Mouse (Mus musculus): ENCODE data around the gene Ung. TPM values are rescaled to one million over a fixed set of nuclear protein-coding genes. Genes with fewer than 3 reads are reported as not detected.

The Ung gene
- total and polyA plus RNA-seq, 2 experiments from 2014 or later, result 15.0 to 26.5 TPM

DNA sequence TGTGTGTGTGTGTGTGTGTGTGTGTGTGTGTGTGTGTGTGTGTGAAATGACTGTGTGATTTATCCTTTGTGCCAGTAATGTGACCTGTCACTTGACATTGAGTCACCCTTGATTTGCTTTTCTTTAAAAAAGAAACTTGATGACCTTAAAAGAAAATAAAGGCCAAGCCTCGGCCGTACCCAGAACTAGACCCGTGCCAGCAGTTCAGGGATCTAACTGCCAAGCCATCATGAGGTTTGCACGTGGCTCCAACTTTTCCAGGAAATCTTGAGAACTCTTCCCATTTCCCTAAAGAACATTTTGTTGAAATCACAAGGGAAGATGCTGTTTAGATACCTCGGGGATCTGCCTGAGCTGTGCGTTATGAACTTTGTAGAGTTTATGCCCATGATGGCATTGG lies 31.2 kb downstream of the Ung start:
- H3K36me3 ChIP-seq (replicated peaks; ENCODE audit: control insufficient read depth, insufficient read depth, low read length), result peaks cover 10% of the 10 kb centered on the region; the same call in 1 of the 2 replicates
- WGBS, result 77% methylated on average over 6 of the region's 6 CpGs
- no peaks in the 10 kb centered on the region for H3K9me3 ChIP-seq (replicated peaks; ENCODE audit: control insufficient read depth, low read length)
- no peak overlapping the region for H3K27ac ChIP-seq (ENCODE audit: low read depth)
- no peak for DNase-seq (ENCODE audit: low spot score)
- no peak overlapping the region for H3K4me2 ChIP-seq (ENCODE audit: low read depth, low read length)
- H3K9ac ChIP-seq (replicated peaks; ENCODE audit: low read depth, low read length), result no peak overlapping the region
- ATAC-seq (ENCODE audit: insufficient read depth, low read depth), result no peak
- no peak overlapping the region for H3K4me3 ChIP-seq (ENCODE audit: low read depth, low read length)
- no peak for TF ChIP-seq CTCF (IDR thresholded peaks at IDR 0.05; ENCODE audit: low read depth)
- TF ChIP-seq EP300 (IDR thresholded peaks at IDR 0.05; ENCODE audit: low read depth), result no peak
- no peaks in the 10 kb centered on the region for H3K27me3 ChIP-seq (ENCODE audit: control insufficient read depth, insufficient read depth, low read length)
- H3K4me1 ChIP-seq (ENCODE audit: control insufficient read depth, insufficient read depth), result peaks cover 6% of the 10 kb centered on the region; the same call in 1 of the 2 replicates

DNA sequence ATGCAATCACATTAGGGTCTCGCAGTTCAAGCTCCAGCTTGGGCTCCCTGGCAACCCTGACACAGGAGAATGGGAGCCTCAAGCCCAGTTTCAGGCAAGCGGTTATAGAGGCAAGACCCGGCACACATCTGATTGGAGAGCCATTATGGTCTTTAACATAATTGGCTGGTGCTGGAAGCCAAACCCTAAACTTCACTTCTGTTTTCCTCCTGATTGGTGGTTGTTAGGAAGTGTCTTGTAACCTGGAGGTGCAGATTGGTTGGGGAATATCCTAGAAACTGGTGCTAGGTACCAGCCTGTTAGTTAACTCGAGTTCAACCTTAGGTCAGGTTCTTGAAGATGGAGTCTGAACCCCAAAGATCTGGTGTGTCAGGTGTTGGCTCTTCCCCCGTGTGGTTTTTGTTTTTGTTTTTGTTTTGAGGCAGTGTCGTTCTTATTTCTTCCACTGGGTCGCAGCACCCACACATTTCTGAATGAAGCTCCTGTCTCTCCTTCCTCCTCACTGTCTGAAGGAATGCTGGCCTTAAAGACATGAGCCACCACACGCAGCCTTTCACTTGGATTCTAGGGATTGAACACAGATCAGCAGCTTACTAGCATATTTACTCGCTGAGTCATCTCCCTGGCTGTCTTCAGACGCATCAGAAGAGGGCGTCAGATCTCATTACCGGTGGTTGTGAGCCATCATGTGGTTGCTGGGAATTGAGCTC lies 32.1 kb downstream of the Ung start:
- Histone ChIP-seq H3K9me3 (replicated peaks; ENCODE audit: control insufficient read depth, low read length) (no peaks in the 10 kb centered on the region), H3K4me3 (ENCODE audit: low read depth, low read length) (no peak overlapping the region), H3K4me2 (ENCODE audit: low read depth, low read length) (no peak overlapping the region), H3K27ac (ENCODE audit: low read depth) (no peak overlapping the region), H3K27me3 (ENCODE audit: control insufficient read depth, insufficient read depth, low read length) (no peaks in the 10 kb centered on the region), H3K36me3 (replicated peaks; ENCODE audit: control insufficient read depth, insufficient read depth, low read length) (peaks cover 14% of the 10 kb centered on the region), H3K9ac (replicated peaks; ENCODE audit: low read depth, low read length) (no peak overlapping the region), H3K4me1 (ENCODE audit: control insufficient read depth, insufficient read depth) (peaks cover 6% of the 10 kb centered on the region; the same call in 1 of the 2 replicates)
- WGBS, result 44% methylated on average over 12 of the region's 12 CpGs
- ATAC-seq (ENCODE audit: insufficient read depth, low read depth) (no peak), DNase-seq (ENCODE audit: low spot score) (no peak)
- TF ChIP-seq CTCF (IDR thresholded peaks at IDR 0.05; ENCODE audit: low read depth) (no peak), EP300 (IDR thresholded peaks at IDR 0.05; ENCODE audit: low read depth) (no peak)

DNA sequence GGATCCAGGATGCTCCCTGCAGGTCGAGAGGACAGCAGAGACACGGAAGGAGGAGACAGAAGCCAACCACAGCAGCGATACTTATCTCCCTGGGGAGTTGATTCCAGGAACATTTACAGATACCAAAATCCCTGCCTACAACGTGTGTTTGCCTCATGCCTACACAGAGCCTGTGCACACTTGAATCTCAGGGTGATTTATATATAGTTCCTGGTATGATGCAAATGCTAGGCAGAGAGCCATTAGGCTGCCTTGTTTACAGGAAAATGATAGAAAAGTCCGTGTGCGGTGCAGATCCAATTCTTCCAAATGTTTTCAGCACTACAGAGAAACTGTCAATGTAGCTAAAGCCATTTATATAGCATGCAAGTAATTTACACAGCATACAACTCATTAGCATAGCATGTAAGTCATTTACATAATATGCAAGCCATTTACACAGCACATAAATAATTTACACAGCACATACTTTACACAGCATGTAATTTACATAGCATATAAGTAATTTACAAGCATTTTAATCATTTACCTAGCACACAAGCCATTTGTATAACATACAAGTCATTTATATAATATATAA lies 33.0 kb downstream of the Ung start:
- Histone ChIP-seq H3K9ac (replicated peaks; ENCODE audit: low read depth, low read length) (no peak overlapping the region), H3K27ac (ENCODE audit: low read depth) (no peak overlapping the region), H3K9me3 (replicated peaks; ENCODE audit: control insufficient read depth, low read length) (no peaks in the 10 kb centered on the region), H3K27me3 (ENCODE audit: control insufficient read depth, insufficient read depth, low read length) (no peaks in the 10 kb centered on the region), H3K4me2 (ENCODE audit: low read depth, low read length) (no peak overlapping the region), H3K4me1 (ENCODE audit: control insufficient read depth, insufficient read depth) (peaks cover 6% of the 10 kb centered on the region; the same call in 1 of the 2 replicates), H3K4me3 (ENCODE audit: low read depth, low read length) (no peak overlapping the region), H3K36me3 (replicated peaks; ENCODE audit: control insufficient read depth, insufficient read depth, low read length) (peaks cover 14% of the 10 kb centered on the region)
- TF ChIP-seq CTCF (IDR thresholded peaks at IDR 0.05; ENCODE audit: low read depth) (no peak), EP300 (IDR thresholded peaks at IDR 0.05; ENCODE audit: low read depth) (no peak)
- WGBS, result 34% methylated on average over 6 of the region's 6 CpGs
- DNase-seq (ENCODE audit: low spot score) (no peak), ATAC-seq (ENCODE audit: insufficient read depth, low read depth) (no peak)

DNA sequence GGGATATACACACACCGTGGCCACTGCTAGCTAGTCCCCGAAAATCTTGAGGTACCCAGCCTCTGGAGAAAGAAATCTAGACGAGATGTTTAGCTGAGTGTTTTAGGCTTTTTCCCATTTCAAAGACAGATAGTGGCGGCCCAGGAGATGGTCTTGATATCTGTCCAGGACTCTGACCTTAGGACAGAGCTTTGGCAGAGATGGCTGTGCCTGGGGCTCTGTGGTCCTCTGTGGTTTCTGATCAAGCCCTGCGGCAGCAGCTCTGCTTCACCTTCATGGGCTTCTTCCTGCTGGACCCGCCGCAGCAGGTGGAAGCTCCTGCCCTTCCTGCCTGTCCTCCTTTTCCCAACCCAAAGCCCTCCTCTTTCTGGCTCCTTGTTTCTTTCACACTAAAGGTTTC lies 40.2 kb downstream of the Ung start:
- no peak overlapping the region for H3K27ac ChIP-seq (ENCODE audit: low read depth)
- H3K9ac ChIP-seq (replicated peaks; ENCODE audit: low read depth, low read length), result no peak overlapping the region
- ATAC-seq (ENCODE audit: insufficient read depth, low read depth) (no peak), DNase-seq (ENCODE audit: low spot score) (no peak)
- H3K4me1 ChIP-seq (ENCODE audit: control insufficient read depth, insufficient read depth), result no peaks in the 10 kb centered on the region; the same call in 1 of the 2 replicates
- no peaks in the 10 kb centered on the region for H3K9me3 ChIP-seq (replicated peaks; ENCODE audit: control insufficient read depth, low read length)
- TF ChIP-seq CTCF (IDR thresholded peaks at IDR 0.05; ENCODE audit: low read depth) (no peak), EP300 (IDR thresholded peaks at IDR 0.05; ENCODE audit: low read depth) (no peak)
- no peak overlapping the region for H3K4me2 ChIP-seq (ENCODE audit: low read depth, low read length)
- no peaks in the 10 kb centered on the region for H3K27me3 ChIP-seq (ENCODE audit: control insufficient read depth, insufficient read depth, low read length)
- H3K4me3 ChIP-seq (ENCODE audit: low read depth, low read length), result no peak overlapping the region
- 82% methylated on average over 7 of the region's 7 CpGs for WGBS
- peaks cover 14% of the 10 kb centered on the region for H3K36me3 ChIP-seq (replicated peaks; ENCODE audit: control insufficient read depth, insufficient read depth, low read length)

DNA sequence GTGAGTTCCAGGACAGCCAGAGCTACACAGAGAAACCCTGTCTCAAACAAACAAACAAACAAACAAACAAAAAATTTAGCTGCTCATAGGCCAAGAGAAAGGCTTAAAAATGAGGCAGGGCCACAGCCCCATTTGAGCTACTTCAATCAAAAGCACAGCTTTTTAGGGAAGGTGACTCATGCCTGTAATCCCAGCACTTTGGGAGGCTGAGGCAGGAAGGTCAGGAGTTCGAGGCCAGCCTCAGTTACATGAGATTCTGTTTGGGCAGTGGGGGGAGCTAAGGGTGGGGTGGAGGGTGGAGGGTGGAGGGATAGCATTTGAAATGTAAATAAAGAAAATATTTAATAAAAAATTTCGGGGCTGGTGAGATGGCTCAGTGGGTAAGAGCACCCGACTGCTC lies 42.8 kb downstream of the Ung start:
- Histone ChIP-seq H3K4me2 (ENCODE audit: low read depth, low read length) (no peak overlapping the region), H3K9ac (replicated peaks; ENCODE audit: low read depth, low read length) (no peak overlapping the region), H3K4me1 (ENCODE audit: control insufficient read depth, insufficient read depth) (peaks cover 7% of the 10 kb centered on the region), H3K36me3 (replicated peaks; ENCODE audit: control insufficient read depth, insufficient read depth, low read length) (no peaks in the 10 kb centered on the region), H3K4me3 (ENCODE audit: low read depth, low read length) (no peak overlapping the region), H3K27ac (ENCODE audit: low read depth) (no peak overlapping the region), H3K9me3 (replicated peaks; ENCODE audit: control insufficient read depth, low read length) (no peaks in the 10 kb centered on the region), H3K27me3 (ENCODE audit: control insufficient read depth, insufficient read depth, low read length) (no peaks in the 10 kb centered on the region)
- ATAC-seq (ENCODE audit: insufficient read depth, low read depth) (no peak), DNase-seq (ENCODE audit: low spot score) (no peak)
- WGBS, result 96% methylated on average over 3 of the region's 3 CpGs
- TF ChIP-seq EP300 (IDR thresholded peaks at IDR 0.05; ENCODE audit: low read depth) (no peak), CTCF (IDR thresholded peaks at IDR 0.05; ENCODE audit: low read depth) (no peak)
